Mouse (Mus musculus): Measurements from ENCODE around the gene Zfp142. TPM values are rescaled to one million over a fixed set of nuclear protein-coding genes. Genes with fewer than 3 reads are reported as not detected.

Zfp142 gene
- total RNA-seq (2014; fragmentation: Nextera tagmentation) (26.5 and 29.8 TPM in 2 replicates), total RNA-seq (2017) (12.3 and 13.8 TPM in 2 replicates)

GRCm38 (mm10) chr1:74587773-74588445 lies at the start of gene Zfp142, which contains the start of gene Bcs1l:
Gene Zfp142 (minus strand): TSS chr1:74588246.
Gene Bcs1l (plus strand): TSS chr1:74588289.
- peak; percentile 92 for ATAC-seq (replicated peaks; ENCODE audit: low FRiP score, low TSS enrichment, poor library complexity, severe bottlenecking)

DNA sequence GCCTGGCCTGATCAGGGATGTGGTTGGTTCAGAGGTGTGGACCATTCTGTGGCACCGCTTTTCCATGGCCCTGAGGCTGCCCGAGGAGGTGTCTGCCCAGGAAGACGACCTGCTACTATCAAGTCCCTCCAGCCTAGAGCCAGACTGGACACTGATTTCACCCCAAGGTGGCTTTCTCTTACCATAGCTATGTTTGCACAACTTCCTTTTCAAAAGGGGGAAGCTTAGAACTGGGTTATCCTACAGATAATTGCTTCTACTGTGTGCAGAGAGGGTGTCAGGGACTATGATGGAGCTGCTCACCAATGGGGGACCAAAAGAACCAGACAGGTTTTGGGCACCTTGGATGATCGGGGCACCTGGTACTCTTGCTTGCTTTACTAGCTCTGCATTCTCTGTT lies 44.7 kb upstream of the Zfp142 start:
- no peak for ATAC-seq (replicated peaks; ENCODE audit: low FRiP score, low TSS enrichment, poor library complexity, severe bottlenecking)

- ATAC-seq (replicated peaks; ENCODE audit: low FRiP score, low TSS enrichment, poor library complexity, severe bottlenecking), result no peak
Observed at GRCm38 (mm10) chr1:74628001-74628400, 40.0 kb upstream of the Zfp142 start.

DNA sequence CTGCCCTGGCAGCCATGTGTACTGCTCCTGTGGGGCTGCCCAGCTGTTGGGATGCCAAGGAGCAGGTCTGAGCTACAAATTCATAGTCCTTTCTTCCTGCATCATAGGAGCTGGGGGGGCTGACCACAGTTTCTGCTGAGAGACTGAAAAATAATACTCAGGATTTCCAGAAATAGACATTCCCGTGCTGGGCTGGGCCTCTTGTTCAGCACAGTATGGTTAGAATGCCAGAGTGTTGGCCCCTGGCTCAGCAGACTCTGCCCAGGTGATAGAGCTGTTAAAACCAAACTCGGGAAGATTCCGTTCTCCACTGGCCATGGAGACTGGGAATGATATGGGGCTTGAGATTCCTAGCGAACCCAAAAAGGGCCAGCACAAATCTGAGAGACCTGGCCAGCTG lies 38.0 kb upstream of the Zfp142 start:
- no peak for ATAC-seq (replicated peaks; ENCODE audit: low FRiP score, low TSS enrichment, poor library complexity, severe bottlenecking)

- no peak for ATAC-seq (replicated peaks; ENCODE audit: low FRiP score, low TSS enrichment, poor library complexity, severe bottlenecking)
Observed at GRCm38 (mm10) chr1:74624183-74624582, 36.1 kb upstream of the Zfp142 start.

GRCm38 (mm10) chr1:74601267-74601962 lies 13.4 kb upstream of the Zfp142 start, which contains the start of the genes Rnf25 and Stk36:
Gene Rnf25 (minus strand): TSS chr1:74601397.
Gene Stk36 (plus strand): TSS chr1:74601445.
- peak; percentile 99 for ATAC-seq (replicated peaks; ENCODE audit: low FRiP score, low TSS enrichment, poor library complexity, severe bottlenecking)

GRCm38 (mm10) chr1:74600501-74601266 lies 12.6 kb upstream of the Zfp142 start:
- ATAC-seq (replicated peaks; ENCODE audit: low FRiP score, low TSS enrichment, poor library complexity, severe bottlenecking), result peak; percentile 69

DNA sequence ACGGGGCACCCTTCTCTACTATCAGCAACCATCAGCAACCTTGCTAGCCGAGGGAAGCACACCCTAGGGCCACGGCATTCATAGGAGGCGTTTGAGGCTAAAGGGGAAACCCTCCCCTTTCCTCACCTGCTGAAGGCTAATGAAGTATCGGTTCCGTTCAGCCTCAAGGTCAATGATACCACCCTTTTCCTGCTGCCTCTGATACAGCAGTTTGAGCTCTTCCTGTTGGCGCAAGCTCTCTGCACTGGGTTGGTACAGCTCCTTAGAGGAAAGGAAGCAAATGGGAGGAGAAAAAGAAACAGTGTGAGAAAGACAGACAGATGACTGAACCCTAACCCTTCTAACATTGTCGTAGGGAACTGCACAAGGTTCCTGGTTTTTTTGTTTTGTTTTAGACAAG lies 6.4 kb upstream of the Zfp142 start:
- no peak for ATAC-seq (replicated peaks; ENCODE audit: low FRiP score, low TSS enrichment, poor library complexity, severe bottlenecking)

DNA sequence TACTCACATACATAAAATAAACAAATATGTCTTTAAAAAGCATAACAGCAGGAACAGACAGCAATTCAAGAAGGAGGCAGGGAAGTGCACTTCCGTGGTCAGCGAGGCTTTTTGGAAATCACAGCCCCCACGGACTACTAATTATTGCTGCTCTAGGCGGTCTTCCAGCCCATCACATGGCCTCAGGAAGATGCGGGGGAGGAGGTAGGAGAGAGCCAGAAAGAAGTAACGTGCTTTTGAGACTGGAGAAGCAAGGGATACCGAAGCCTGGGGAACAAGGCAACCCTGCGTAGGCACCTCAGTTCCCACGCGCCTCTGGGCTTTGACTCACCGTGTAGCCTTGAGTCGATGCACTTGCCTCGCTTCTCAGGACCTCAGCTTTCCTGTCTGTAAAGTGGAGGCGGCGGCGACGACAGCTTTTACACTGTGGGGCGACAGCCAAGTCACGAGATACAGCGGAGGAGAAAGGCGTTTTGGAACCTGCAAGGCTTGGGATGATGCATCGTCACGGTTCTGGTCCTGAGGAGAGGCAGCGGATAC lies 743 bp downstream of the Zfp142 start:
- ATAC-seq (replicated peaks; ENCODE audit: low FRiP score, low TSS enrichment, poor library complexity, severe bottlenecking), result 0 out of 2 replicates have a peak, but pooled peaks have one; percentile 1

- ATAC-seq (replicated peaks; ENCODE audit: low FRiP score, low TSS enrichment, poor library complexity, severe bottlenecking), result peak; percentile 38
Observed at GRCm38 (mm10) chr1:74584616-74585398, 3.2 kb downstream of the Zfp142 start.

DNA sequence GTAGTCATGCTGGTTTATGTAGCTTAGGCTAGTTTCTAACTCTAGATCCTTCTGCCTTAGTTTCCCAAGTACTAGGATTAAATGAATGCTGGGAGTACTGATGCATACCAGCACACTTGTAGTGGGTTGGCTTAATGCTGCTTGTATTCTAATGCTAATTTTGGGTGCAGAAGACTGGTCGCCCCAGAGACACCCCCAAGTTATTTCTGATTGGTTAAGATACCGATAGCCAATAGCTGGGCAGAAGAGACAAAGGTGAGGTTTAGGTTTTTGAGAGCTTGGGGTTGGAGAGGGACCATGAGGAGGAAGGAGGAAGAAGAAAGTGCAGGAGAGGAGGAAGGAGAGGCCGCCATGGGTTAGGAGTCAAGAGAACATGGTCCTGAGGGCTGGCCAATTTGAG lies 5.4 kb downstream of the Zfp142 start:
- no peak for ATAC-seq (replicated peaks; ENCODE audit: low FRiP score, low TSS enrichment, poor library complexity, severe bottlenecking)

DNA sequence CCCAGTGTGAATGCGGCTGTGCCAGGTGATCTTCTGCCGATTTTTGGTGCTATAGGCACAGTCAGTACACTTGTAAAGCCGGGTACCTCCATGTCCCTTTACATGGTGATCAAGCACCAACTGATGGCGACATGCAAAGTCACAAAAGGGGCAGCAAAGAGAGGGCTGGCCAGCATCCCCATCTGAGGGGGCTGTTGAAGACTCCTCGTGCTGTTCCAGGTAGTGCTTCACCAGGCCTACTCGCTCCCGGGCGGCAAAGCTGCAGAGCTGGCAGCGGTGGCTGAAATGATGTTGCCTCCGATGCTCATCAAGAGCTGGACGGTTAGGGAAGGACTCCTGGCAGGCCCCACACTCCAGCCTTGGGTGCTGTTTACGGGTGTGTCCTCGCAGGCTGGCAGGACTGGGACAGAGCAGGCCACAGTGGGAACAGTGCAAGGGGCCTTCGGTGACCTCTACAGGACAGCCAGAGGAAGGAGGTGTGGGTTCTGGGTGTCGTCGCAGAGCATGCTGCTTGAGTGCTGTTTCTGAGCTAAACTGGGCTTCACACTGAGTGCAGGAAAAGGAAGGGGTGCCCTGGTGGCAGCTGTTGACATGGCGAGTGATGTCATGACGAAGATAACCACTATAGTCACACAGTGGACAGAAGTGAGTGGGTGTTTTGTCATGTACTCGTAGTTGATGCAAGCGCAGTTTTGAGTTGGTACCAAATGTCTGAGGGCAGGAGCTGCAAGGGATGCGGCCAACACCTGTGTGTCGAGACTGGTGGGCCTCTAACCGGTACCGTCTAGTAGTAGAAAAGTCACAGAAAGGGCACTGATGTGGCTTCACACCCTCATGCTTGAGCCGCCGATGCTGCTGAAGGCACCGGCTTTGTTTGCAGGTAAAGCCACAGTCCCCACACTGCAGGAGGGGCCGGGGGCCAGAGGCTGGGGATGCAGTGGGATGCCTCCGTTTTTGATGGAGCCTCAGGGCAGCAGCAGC lies 18.0 kb downstream of the Zfp142 start:
- peak; percentile 39 for ATAC-seq (replicated peaks; ENCODE audit: low FRiP score, low TSS enrichment, poor library complexity, severe bottlenecking)

- no peak for ATAC-seq (replicated peaks; ENCODE audit: low FRiP score, low TSS enrichment, poor library complexity, severe bottlenecking)
Observed at GRCm38 (mm10) chr1:74565834-74566233, 22.2 kb downstream of the Zfp142 start.

DNA sequence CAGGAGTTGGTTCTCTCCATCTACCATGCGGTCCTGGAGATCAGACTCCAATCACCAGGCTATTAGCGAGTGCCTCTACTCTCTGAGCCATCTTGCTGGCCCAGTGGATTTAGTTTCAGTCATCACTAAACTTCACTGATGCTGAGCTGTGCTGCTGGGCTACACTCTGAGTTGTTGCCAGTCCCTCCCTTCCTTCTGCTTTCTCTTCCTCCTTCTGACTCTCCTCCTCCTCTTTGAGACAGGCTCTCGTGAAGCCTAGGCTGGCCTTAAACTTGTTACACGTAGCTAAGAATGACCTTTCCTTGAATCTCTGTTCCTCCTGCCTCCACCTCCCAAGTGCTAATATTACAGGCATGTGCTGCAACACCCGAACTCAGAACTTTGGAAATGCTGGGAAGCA lies 29.0 kb downstream of the Zfp142 start:
- no peak for ATAC-seq (replicated peaks; ENCODE audit: low FRiP score, low TSS enrichment, poor library complexity, severe bottlenecking)

DNA sequence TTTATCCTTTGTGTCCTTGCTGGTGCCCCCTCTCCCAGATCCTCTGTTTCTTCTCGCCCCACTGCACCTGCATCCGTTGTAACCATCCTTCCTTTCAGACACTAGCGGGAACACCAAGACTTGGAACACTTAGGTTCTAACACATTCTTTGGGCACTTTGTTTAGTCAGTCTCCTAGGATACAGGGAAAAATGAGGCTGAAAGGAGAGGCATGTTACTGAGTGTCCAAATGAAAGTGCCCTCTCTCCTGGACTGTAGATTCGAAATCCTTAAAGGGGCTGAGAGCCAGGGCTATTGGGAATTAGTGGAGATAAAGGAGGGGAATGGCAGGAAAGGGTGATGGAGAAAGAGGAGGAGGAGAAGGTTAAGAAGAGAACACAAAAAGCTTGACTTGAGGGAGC lies 43.9 kb downstream of the Zfp142 start, which contains the start of gene Usp37:
Usp37 (minus strand) TSS at position 101 of the 400 bp plus-strand sequence.
- no peak for ATAC-seq (replicated peaks; ENCODE audit: low FRiP score, low TSS enrichment, poor library complexity, severe bottlenecking)

DNA sequence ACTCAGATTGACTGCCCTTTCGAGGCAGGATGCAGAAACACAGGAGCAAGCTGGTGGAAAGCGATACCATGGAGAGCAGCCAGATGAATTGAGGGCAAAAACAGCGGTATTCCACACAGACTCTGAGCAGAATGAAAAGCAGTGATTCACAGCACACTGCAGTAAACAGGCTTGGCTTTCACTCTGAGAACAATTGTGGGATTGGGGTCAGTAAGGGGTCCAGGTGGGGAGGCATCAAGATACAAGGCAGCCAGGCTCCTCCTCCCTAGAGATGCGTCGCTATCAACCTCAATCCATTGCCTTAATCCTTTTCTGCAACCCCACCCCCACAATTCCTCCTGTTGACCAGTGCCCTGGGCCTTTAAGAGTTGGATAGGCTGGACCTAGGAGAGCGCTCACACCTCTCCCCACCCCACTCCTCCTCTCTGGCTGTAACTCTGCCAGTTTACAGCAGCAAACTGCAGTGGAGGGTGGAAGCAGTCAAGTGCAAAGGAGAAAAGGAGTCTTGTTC lies 45.5 kb downstream of the Zfp142 start, which contains the start of gene Plcd4:
Plcd4 (plus strand) TSS at position 438 of the 511 bp plus-strand sequence.
- no peak for ATAC-seq (replicated peaks; ENCODE audit: low FRiP score, low TSS enrichment, poor library complexity, severe bottlenecking)

GRCm38 (mm10) chr1:74538650-74539049 lies 49.4 kb downstream of the Zfp142 start:
- no peak for ATAC-seq (replicated peaks; ENCODE audit: low FRiP score, low TSS enrichment, poor library complexity, severe bottlenecking)

DNA sequence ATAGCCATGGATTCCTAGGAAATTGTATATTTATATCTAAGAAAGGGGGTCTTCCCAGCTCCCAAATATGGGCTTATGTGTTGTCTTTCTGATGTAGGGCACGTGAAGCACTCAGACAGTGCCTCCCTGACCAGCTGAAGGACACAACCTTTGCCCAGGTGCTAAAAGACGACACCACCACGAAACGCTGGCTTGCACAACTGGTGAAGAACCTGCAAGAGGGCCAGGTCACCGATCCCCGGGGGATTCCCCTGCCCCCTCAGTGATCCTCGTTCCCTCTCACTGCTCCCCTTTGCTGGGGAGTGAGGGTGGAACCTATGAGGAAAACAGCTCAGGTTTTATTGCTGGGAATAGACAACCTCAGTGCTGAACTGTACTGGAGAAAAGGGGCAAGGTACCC lies 59.5 kb downstream of the Zfp142 start:
- ATAC-seq (replicated peaks; ENCODE audit: low FRiP score, low TSS enrichment, poor library complexity, severe bottlenecking), result no peak

Measured in megakaryocyte-erythroid progenitor cell, adult 5-6 weeks (primary cell).